Mouse (Mus musculus): ENCODE results near the gene Arntl.

Arntl gene

GRCm38 (mm10) chr7:113208388-113208753 is 1.1 kb downstream of the Arntl start:
- DNase-seq (ENCODE audit: low read depth), result no peak

- DNase-seq (ENCODE audit: low read depth), result no peak
Observed at GRCm38 (mm10) chr7:113210441-113210840, 3.2 kb downstream of the Arntl start.

- no peak for DNase-seq (ENCODE audit: low read depth)
Observed at GRCm38 (mm10) chr7:113214245-113215169, 7.2 kb downstream of the Arntl start.

- DNase-seq (ENCODE audit: low read depth), result no peak
Observed at GRCm38 (mm10) chr7:113216152-113216551, 8.9 kb downstream of the Arntl start.

- DNase-seq (ENCODE audit: low read depth), result no peak
Observed at GRCm38 (mm10) chr7:113219416-113219815, 12.2 kb downstream of the Arntl start.

- no peak for DNase-seq (ENCODE audit: low read depth)
Observed at GRCm38 (mm10) chr7:113219864-113220263, 12.6 kb downstream of the Arntl start.

GRCm38 (mm10) chr7:113220691-113221238 is 13.5 kb downstream of the Arntl start:
- no peak for DNase-seq (ENCODE audit: low read depth)

- no peak for DNase-seq (ENCODE audit: low read depth)
Observed at GRCm38 (mm10) chr7:113222821-113223220, 15.6 kb downstream of the Arntl start.

GRCm38 (mm10) chr7:113224620-113225019 is 17.4 kb downstream of the Arntl start:
- DNase-seq (ENCODE audit: low read depth), result no peak

GRCm38 (mm10) chr7:113228498-113228897 is 21.2 kb downstream of the Arntl start:
- DNase-seq (ENCODE audit: low read depth), result no peak

- DNase-seq (ENCODE audit: low read depth), result no peak
Observed at GRCm38 (mm10) chr7:113236135-113236534, 28.9 kb downstream of the Arntl start.

GRCm38 (mm10) chr7:113238365-113238764 is 31.1 kb downstream of the Arntl start:
- DNase-seq (ENCODE audit: low read depth), result no peak

- no peak for DNase-seq (ENCODE audit: low read depth)
Observed at GRCm38 (mm10) chr7:113239448-113240130, 32.3 kb downstream of the Arntl start.

GRCm38 (mm10) chr7:113240438-113240837 is 33.2 kb downstream of the Arntl start:
- DNase-seq (ENCODE audit: low read depth), result no peak

- peak; percentile 77 for DNase-seq (ENCODE audit: low read depth)
Observed at GRCm38 (mm10) chr7:113241901-113242661, 34.8 kb downstream of the Arntl start.

GRCm38 (mm10) chr7:113242688-113243087 is 35.4 kb downstream of the Arntl start:
- DNase-seq (ENCODE audit: low read depth), result no peak

- no peak for DNase-seq (ENCODE audit: low read depth)
Observed at GRCm38 (mm10) chr7:113245144-113245543, 37.9 kb downstream of the Arntl start.

GRCm38 (mm10) chr7:113246512-113246911 is 39.2 kb downstream of the Arntl start:
- DNase-seq (ENCODE audit: low read depth), result no peak

GRCm38 (mm10) chr7:113247167-113247566 is 39.9 kb downstream of the Arntl start:
- DNase-seq (ENCODE audit: low read depth), result no peak

GRCm38 (mm10) chr7:113249134-113249825 is 42.0 kb downstream of the Arntl start:
- no peak for DNase-seq (ENCODE audit: low read depth)

- DNase-seq (ENCODE audit: low read depth), result peak; percentile 56
Observed at GRCm38 (mm10) chr7:113250433-113250991, 43.2 kb downstream of the Arntl start.
